ENCODE assay signal across 18 mouse cellular contexts in genomic region chr16:61546043-61546442, GRCm38 (mm10).
DNase-seq lines count a peak whose midpoint lies in the region; ATAC-seq lines count a peak whose summit lies in the region.
"Had no signal": no experiment of that assay in that cellular context is flagged by ENCODE, and none has a peak within 500 bp of the region (broad histone marks: within the 10 kb centered on the region; RNA-seq: fewer than 3 reads in every experiment).

No protein-coding gene starts in this region.

- 65% methylated on average over 2 of the region's 2 CpGs for WGBS in hindbrain, embryonic 16.5 days
- WGBS in hindbrain, embryonic 14.5 days: 74% methylated on average over 2 of the region's 2 CpGs

- ATAC-seq in hindbrain, embryonic 16.5 days: peak; percentile 85
- no peak; the same call in 1 of the 2 replicates for ATAC-seq in hindbrain, embryonic 14.5 days (ENCODE audit: low FRiP score)
- no peak for ATAC-seq in granulocyte monocyte progenitor cell, adult 5-6 weeks (replicated peaks; ENCODE audit: poor library complexity, severe bottlenecking)
- ATAC-seq: inflammation-experienced regulatory T-cells, adult 6 months; liver, embryonic 12.5 days had no signal

- no peaks in the 10 kb centered on the region for H3K9me3 ChIP-seq in hindbrain, embryonic 16.5 days (ENCODE audit: control insufficient read depth, low read length)
- H3K9me3 ChIP-seq in hindbrain, embryonic 14.5 days (ENCODE audit: control insufficient read depth, low read length): no peaks in the 10 kb centered on the region
- H3K9me3 ChIP-seq: G1E; liver, embryonic 12.5 days; lung, embryonic 15.5 days had no signal

- H3K9ac ChIP-seq in hindbrain, embryonic 16.5 days (ENCODE audit: low read depth, low read length): no peak overlapping the region
- no peak overlapping the region for H3K9ac ChIP-seq in hindbrain, embryonic 14.5 days
- H3K9ac ChIP-seq: liver, embryonic 12.5 days; lung, embryonic 15.5 days had no signal

- no peak for DNase-seq in hindbrain, embryonic 14.5 days (ENCODE audit: low spot score)
- DNase-seq in right cerebral cortex, postnatal 10 days (ENCODE audit: low spot score in 2 of 2): peak; percentile 24 to 28
- no peak for DNase-seq in right cerebral cortex, postnatal 4 days
- peak; percentile 86 for DNase-seq in cerebellum, adult 9-10 months
- DNase-seq in telencephalon, adult 2 months (ENCODE audit: low read depth, low spot score): peak; percentile 19
- no peak for DNase-seq in MN1 (ENCODE audit: low spot score)
- DNase-seq: adrenal gland, adult 2 months; embryo, embryonic 11 days; gastrocnemius, postnatal 10 days; heart, postnatal 10 days; retina, postnatal 1 day; thymus, postnatal 36 days had no signal

- no peaks in the 10 kb centered on the region for H3K4me1 ChIP-seq in hindbrain, embryonic 16.5 days (ENCODE audit: control insufficient read depth, insufficient read depth, low read depth, low read length)
- no peaks in the 10 kb centered on the region for H3K4me1 ChIP-seq in hindbrain, embryonic 14.5 days (replicated peaks; ENCODE audit: control insufficient read depth, insufficient read depth, low read length)
- H3K4me1 ChIP-seq: liver, embryonic 12.5 days; lung, embryonic 15.5 days had no signal

- no peak overlapping the region for H3K4me2 ChIP-seq in hindbrain, embryonic 16.5 days (ENCODE audit: low read length)
- H3K4me2 ChIP-seq in hindbrain, embryonic 14.5 days (replicated peaks): no peak overlapping the region
- H3K4me2 ChIP-seq: liver, embryonic 12.5 days; lung, embryonic 15.5 days had no signal

- no peak overlapping the region for H3K27ac ChIP-seq in hindbrain, embryonic 16.5 days (ENCODE audit: low read depth, low read length)
- no peak overlapping the region for H3K27ac ChIP-seq in hindbrain, embryonic 14.5 days
- H3K27ac ChIP-seq: liver, embryonic 12.5 days; lung, embryonic 15.5 days had no signal

- no peaks in the 10 kb centered on the region for H3K36me3 ChIP-seq in hindbrain, embryonic 16.5 days (ENCODE audit: control insufficient read depth, insufficient read depth, low read length)
- H3K36me3 ChIP-seq in hindbrain, embryonic 14.5 days (replicated peaks; ENCODE audit: control insufficient read depth, insufficient read depth): no peaks in the 10 kb centered on the region
- H3K36me3 ChIP-seq: G1E; liver, embryonic 12.5 days; lung, embryonic 15.5 days had no signal

- no peaks in the 10 kb centered on the region for H3K27me3 ChIP-seq in hindbrain, embryonic 16.5 days (replicated peaks; ENCODE audit: control insufficient read depth, insufficient read depth, low read length)
- H3K27me3 ChIP-seq in hindbrain, embryonic 14.5 days (ENCODE audit: control insufficient read depth, insufficient read depth, low read length): no peaks in the 10 kb centered on the region
- H3K27me3 ChIP-seq: liver, embryonic 12.5 days; lung, embryonic 15.5 days had no signal

- no peak overlapping the region for H3K4me3 ChIP-seq in hindbrain, embryonic 16.5 days (ENCODE audit: low read length)
- no peak overlapping the region for H3K4me3 ChIP-seq in hindbrain, embryonic 14.5 days (replicated peaks; ENCODE audit: low read length)
- H3K4me3 ChIP-seq: liver, embryonic 12.5 days; lung, embryonic 15.5 days had no signal

Comparison
In these comparisons a context has a peak if more than half of its experiments do, and no peak if none do; other contexts are left out.
1. DNase-seq: peak in right cerebral cortex, postnatal 10 days (2 of 2), cerebellum, adult 9-10 months (single experiment) and telencephalon, adult 2 months (single experiment); none in hindbrain, embryonic 14.5 days (single experiment), right cerebral cortex, postnatal 4 days (single experiment) and MN1 (single experiment).